Mouse (Mus musculus) retina, postnatal 1 day (tissue): ENCODE measurements around the gene H2al1n.
"Not testable (repeated sequence)": the region's sequence is repeated elsewhere in the genome, so short reads cannot be mapped to it uniquely, and the experiment has no call there.

Experiments used
- DNase-seq: peaks from one replicate; pipeline ENCODE4 v3.0.0-alpha.2; 2012

The H2al1n gene

DNA sequence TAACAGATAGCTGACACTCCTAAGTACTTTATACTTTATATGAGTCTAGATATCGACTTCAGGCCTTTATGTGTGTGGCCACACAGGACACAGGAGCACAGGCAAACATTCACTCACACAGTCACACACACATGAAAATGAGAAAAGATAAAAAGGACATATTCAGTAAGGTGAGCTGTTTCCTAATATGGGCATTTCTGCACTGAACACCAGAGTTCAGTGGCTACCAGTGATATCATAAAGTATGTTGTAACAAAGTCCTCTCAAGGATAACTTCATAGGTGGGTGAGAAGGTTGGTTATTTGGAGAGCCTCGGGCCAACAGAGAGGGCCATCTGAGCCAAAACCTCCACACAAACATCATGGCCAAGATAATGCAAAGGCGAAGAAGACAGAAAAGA, at the start of gene H2al1n:
Gene H2al1n, plus strand, starts transcription at position 301 of the 400 bp plus-strand sequence.
- DNase-seq, result not testable (repeated sequence)

DNA sequence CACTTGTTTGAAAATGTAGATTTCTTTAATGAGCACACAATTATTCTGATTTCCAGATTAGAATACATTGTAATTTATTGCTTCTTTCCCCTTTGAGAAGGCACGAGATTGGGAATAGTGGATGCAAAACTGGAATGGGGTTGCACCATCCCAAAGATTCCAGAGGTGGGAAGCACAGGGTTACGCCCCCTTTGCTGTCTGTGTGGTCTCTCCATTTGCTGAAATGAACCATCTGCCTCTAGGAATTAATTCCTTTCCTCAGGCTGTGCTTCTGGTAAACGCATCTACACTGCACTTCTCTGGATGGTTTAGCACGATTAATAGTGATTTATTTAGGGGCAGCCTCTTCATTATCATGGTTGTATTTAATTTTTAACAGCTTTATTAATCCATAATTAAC, 11.7 kb upstream of the H2al1n start:
- no peak for DNase-seq

DNA sequence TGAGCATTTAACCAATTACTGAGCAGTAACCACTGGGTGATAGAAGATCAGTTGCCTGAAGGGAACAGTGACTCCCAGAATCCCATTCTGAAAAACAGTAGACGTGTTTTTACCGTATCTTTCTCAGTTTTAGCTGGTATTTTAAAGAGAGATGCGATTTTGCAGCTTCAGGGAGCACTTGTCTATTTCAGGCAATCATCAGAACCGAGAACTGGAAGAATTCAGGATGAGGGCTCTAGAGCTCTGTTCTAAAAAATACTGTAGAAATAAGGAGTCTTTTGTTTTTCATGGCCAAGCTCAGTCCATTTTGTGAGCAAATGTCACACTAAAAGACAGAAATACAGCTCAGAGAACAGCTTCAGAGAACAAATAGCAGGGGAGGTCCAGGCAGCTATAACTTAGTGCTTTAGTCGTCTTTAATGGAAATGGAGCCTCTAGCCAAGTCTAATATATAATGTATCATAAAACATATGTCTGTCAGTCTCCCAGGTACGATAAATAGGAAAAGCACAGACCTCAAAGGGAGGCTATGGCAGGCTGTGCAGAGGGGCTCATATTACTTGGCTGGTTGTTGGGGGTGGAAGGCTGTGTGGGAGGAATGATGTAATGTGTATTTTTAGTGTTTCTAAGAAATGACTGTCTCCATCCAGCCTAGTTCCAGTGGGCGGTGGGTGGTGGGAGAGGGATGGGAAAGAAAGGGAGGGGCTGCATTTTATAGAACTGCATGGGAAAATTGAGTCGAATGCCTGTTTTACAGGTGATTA, 4.7 kb upstream of the H2al1n start:
- DNase-seq, result peak; percentile 13

DNA sequence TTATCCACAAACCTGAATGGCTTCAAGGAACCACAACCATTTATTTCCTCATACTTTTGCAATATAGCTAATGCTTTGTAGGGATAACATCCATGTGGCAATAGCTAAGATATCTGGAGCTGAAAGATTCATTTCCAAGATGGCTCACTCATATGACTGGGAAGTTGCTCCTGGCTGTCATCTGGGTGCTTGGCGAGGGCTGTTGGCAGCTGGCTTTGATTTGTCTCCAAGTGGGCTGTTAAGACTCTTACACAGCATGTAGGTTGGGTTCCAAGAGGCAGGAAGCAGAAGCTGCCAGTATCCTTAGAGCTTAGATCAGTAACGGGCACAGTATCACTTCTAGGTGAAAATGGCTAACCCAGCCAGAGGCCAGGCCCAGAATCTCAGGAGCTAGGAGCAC, 18.3 kb downstream of the H2al1n start:
- DNase-seq, result no peak

DNA sequence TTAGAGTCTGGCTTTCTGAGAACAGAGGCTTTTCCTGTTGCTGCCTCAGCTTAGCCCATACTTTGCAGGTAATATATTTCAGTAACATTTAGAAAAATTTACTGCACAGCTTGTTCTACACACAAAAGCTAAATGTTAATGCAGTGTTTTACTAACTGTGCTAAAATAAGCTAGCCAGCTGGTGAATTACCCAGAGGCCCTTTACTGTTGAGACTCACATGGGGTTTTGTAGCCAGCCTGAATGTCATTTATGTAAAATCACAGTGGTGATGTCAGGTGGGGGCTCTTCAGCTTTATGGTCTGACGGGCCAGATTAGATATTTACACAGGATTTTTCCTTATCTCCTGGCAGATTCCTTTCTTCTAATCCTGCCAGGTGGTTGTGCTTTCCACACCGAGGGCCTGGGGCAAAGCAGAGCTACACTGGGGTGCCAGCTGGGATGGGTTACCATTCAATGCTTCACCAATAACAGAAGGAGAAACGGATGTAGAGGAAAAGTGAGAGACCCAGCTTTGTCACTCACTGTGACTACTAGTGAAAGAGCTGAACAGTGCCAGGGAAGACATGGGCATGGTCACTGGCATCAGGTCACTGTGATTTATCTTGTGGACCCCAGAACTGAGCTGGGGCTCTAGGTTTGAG, 48.8 kb downstream of the H2al1n start:
- DNase-seq, result peak; percentile 0
